Mouse (Mus musculus) CH12.LX (cell line): ENCODE measurements around the gene Gm44511. TPM values are rescaled to one million over a fixed set of nuclear protein-coding genes. Genes with fewer than 3 reads are reported as not detected.

ENCODE experiments used
- DNase-seq: peaks from one replicate; pipeline ENCODE4 v3.0.0-alpha.2; 2013; ENCODE audit errors: extremely low read depth
- H3K27ac ChIP-seq: 2 replicates; pipeline ENCODE4 v1.5.1; 2012; ENCODE audit warnings: low read depth, mild to moderate bottlenecking, control low read depth, moderate library complexity; ENCODE audit not compliant: insufficient read depth
- H3K27me3 ChIP-seq: replicated peaks from 2 replicates; pipeline ENCODE3; 2012; ENCODE audit warnings: inconsistent platforms
- H3K36me3 ChIP-seq, 2 experiments: replicated peaks in 1 of 2; 2 replicates each; pipeline versions ENCODE3 to v1.6.1; 2012; ENCODE audit warnings: inconsistent platforms in 1 of 2, low read length in 1 of 2, mild to moderate bottlenecking in 1 of 2, mixed read lengths in 1 of 2, moderate library complexity in 1 of 2; ENCODE audit not compliant: control insufficient read depth in 1 of 2, insufficient read depth in 1 of 2
- H3K4me1 ChIP-seq, 2 experiments: 2 replicates each; pipeline ENCODE4 v1.6.1; 2012; ENCODE audit warnings: inconsistent platforms in 1 of 2, moderate library complexity in 1 of 2; ENCODE audit not compliant: insufficient read depth in 2 of 2, control insufficient read depth in 1 of 2
- H3K4me2 ChIP-seq: 2 replicates; pipeline ENCODE4 v1.6.1; 2012; ENCODE audit warnings: low read depth, mild to moderate bottlenecking, control low read depth; ENCODE audit not compliant: poor library complexity, insufficient read depth, severe bottlenecking
- H3K4me3 ChIP-seq, 3 experiments: fragments of 150-350 bp in 1 of 3; sonication (generic) in 1 of 3; replicated peaks in 1 of 3; 2 replicates each; pipeline versions ENCODE3 to v1.5.1; 2011 to 2012; ENCODE audit warnings: low read depth in 2 of 3, low read length in 2 of 3, mild to moderate bottlenecking in 2 of 3, moderate library complexity in 2 of 3, control low read depth in 1 of 3, improper control_type of control experiment in 1 of 3, inconsistent platforms in 1 of 3, mixed read lengths in 1 of 3; ENCODE audit not compliant: poor library complexity in 1 of 3
- H3K79me2 ChIP-seq: replicated peaks from 2 replicates; pipeline ENCODE4 v1.6.1; 2012; ENCODE audit warnings: mild to moderate bottlenecking, moderate library complexity; ENCODE audit not compliant: control insufficient read depth, poor library complexity, insufficient read depth, severe bottlenecking; ENCODE audit errors: extremely low read depth
- H3K9ac ChIP-seq: 2 replicates; pipeline ENCODE4 v1.6.1; 2012; ENCODE audit warnings: low read depth, mild to moderate bottlenecking, control low read depth, moderate library complexity; ENCODE audit not compliant: insufficient read depth
- H3K9me3 ChIP-seq: replicated peaks from 2 replicates; pipeline ENCODE3; 2012; ENCODE audit warnings: low read length, inconsistent platforms, mixed read lengths
- BHLHE40 ChIP-seq: IDR thresholded peaks from 2 replicates; pipeline ENCODE4 v1.6.1; 2011; ENCODE audit warnings: mild to moderate bottlenecking, low read depth, low read length, improper control_type of control experiment
- CHD1 ChIP-seq: IDR thresholded peaks from 2 replicates; pipeline ENCODE4 v1.6.1; 2012; ENCODE audit warnings: low read depth, low read length, improper control_type of control experiment, inconsistent platforms
- CHD2 ChIP-seq: IDR thresholded peaks from 2 replicates; pipeline ENCODE4 v1.6.1; 2011; ENCODE audit warnings: low read length, improper control_type of control experiment
- CTCF ChIP-seq, 2 experiments: IDR thresholded peaks in 1 of 2; conservative IDR thresholded peaks in 1 of 2; 2 replicates each; pipeline ENCODE4 v1.5.1; 2011 to 2012; ENCODE audit warnings: low read depth in 2 of 2, low read length in 2 of 2, improper control_type of control experiment in 1 of 2, inconsistent platforms in 1 of 2, mild to moderate bottlenecking in 1 of 2, moderate library complexity in 1 of 2
- E2F4 ChIP-seq: IDR thresholded peaks from 2 replicates; pipeline ENCODE4 v1.6.1; 2011; ENCODE audit warnings: low read depth, low read length, improper control_type of control experiment; ENCODE audit not compliant: insufficient replicate concordance
- ELF1 ChIP-seq: IDR thresholded peaks from 2 replicates; pipeline ENCODE4 v1.6.1; 2014; ENCODE audit warnings: low read depth, mild to moderate bottlenecking, inconsistent platforms, low read length, improper control_type of control experiment
- EP300 ChIP-seq: IDR thresholded peaks from 2 replicates; pipeline ENCODE4 v1.6.1; 2011; ENCODE audit warnings: low read length, improper control_type of control experiment
- ETS1 ChIP-seq: conservative IDR thresholded peaks from 2 replicates; pipeline ENCODE4 v1.6.1; 2012; ENCODE audit warnings: low read depth, mild to moderate bottlenecking, inconsistent platforms, low read length, improper control_type of control experiment, moderate library complexity
- GABPA ChIP-seq: IDR thresholded peaks from 2 replicates; pipeline ENCODE4 v1.6.1; 2012; ENCODE audit warnings: low read depth, low read length, improper control_type of control experiment, inconsistent platforms; ENCODE audit not compliant: insufficient replicate concordance
- HCFC1 ChIP-seq: IDR thresholded peaks from 2 replicates; pipeline ENCODE4 v1.6.1; 2012; ENCODE audit warnings: low read depth, mild to moderate bottlenecking, inconsistent platforms, low read length, improper control_type of control experiment
- IRF4 ChIP-seq: IDR thresholded peaks from 2 replicates; pipeline ENCODE4 v1.6.1; 2014; ENCODE audit warnings: low read depth, mild to moderate bottlenecking, inconsistent platforms, low read length, improper control_type of control experiment
- JUN ChIP-seq: IDR thresholded peaks from 2 replicates; pipeline ENCODE4 v1.6.1; 2011; ENCODE audit warnings: low read depth, mild to moderate bottlenecking, low read length, improper control_type of control experiment, moderate library complexity; ENCODE audit not compliant: insufficient read depth
- JUND ChIP-seq: conservative IDR thresholded peaks from 2 replicates; pipeline ENCODE4 v1.6.1; 2011; ENCODE audit warnings: low read depth, low read length, improper control_type of control experiment
- KAT2A ChIP-seq: IDR thresholded peaks from 2 replicates; pipeline ENCODE4 v1.6.1; 2012; ENCODE audit warnings: low read length, improper control_type of control experiment, inconsistent platforms; ENCODE audit not compliant: insufficient replicate concordance
- MAFK ChIP-seq: IDR thresholded peaks from 2 replicates; pipeline ENCODE4 v1.6.1; 2011; ENCODE audit warnings: low read length, improper control_type of control experiment; ENCODE audit not compliant: insufficient replicate concordance
- MAX ChIP-seq: IDR thresholded peaks from 2 replicates; pipeline ENCODE4 v1.6.1; 2011; ENCODE audit warnings: low read length, improper control_type of control experiment
- MAZ ChIP-seq: IDR thresholded peaks from 2 replicates; pipeline ENCODE4 v1.6.1; 2012; ENCODE audit warnings: low read depth, mild to moderate bottlenecking, inconsistent platforms, low read length, improper control_type of control experiment, moderate library complexity
- MXI1 ChIP-seq: IDR thresholded peaks from 2 replicates; pipeline ENCODE4 v1.6.1; 2011; ENCODE audit warnings: mild to moderate bottlenecking, low read depth, low read length, improper control_type of control experiment
- MYC ChIP-seq: IDR thresholded peaks from 2 replicates; pipeline ENCODE4 v1.6.1; 2011; ENCODE audit warnings: low read depth, mild to moderate bottlenecking, improper control_type of control experiment, low read length
- NRF1 ChIP-seq: IDR thresholded peaks from 2 replicates; pipeline ENCODE4 v1.6.1; 2014; ENCODE audit warnings: low read depth, mild to moderate bottlenecking, inconsistent platforms, low read length, improper control_type of control experiment, moderate library complexity
- PAX5 ChIP-seq: IDR thresholded peaks from 2 replicates; pipeline ENCODE4 v1.6.1; 2012; ENCODE audit warnings: low read length, inconsistent platforms, mixed read lengths
- POLR2A ChIP-seq: IDR thresholded peaks from 2 replicates; pipeline ENCODE4 v1.6.1; 2011; ENCODE audit warnings: low read depth, mild to moderate bottlenecking, improper control_type of control experiment, low read length
- POLR2AphosphoS2 ChIP-seq: IDR thresholded peaks from 2 replicates; pipeline ENCODE4 v1.6.1; 2011; ENCODE audit warnings: low read depth, low read length, improper control_type of control experiment
- RCOR1 ChIP-seq: conservative IDR thresholded peaks from 2 replicates; pipeline ENCODE4 v1.6.1; 2012; ENCODE audit warnings: low read depth, mild to moderate bottlenecking, inconsistent platforms, low read length, improper control_type of control experiment
- SIN3A ChIP-seq: IDR thresholded peaks from 2 replicates; pipeline ENCODE4 v1.6.1; 2012; ENCODE audit warnings: low read length, improper control_type of control experiment, inconsistent platforms
- TBP ChIP-seq: conservative IDR thresholded peaks from 2 replicates; pipeline ENCODE4 v1.6.1; 2011; ENCODE audit warnings: low read depth, low read length, improper control_type of control experiment
- TCF12 ChIP-seq: IDR thresholded peaks from 2 replicates; pipeline ENCODE4 v1.6.1; 2014; ENCODE audit warnings: low read depth, mild to moderate bottlenecking, inconsistent platforms, low read length, improper control_type of control experiment
- UBTF ChIP-seq: IDR thresholded peaks from 2 replicates; pipeline ENCODE4 v1.6.1; 2012; ENCODE audit warnings: low read depth, mild to moderate bottlenecking, inconsistent platforms, low read length, improper control_type of control experiment, moderate library complexity
- USF1 ChIP-seq: IDR thresholded peaks from 2 replicates; pipeline ENCODE4 v1.6.1; 2014; ENCODE audit warnings: low read depth, mild to moderate bottlenecking, inconsistent platforms, low read length, improper control_type of control experiment
- USF2 ChIP-seq: conservative IDR thresholded peaks from 2 replicates; pipeline ENCODE4 v1.6.1; 2011; ENCODE audit warnings: low read depth, low read length, improper control_type of control experiment
- ZC3H11A ChIP-seq: IDR thresholded peaks from 2 replicates; pipeline ENCODE4 v1.6.1; 2012; ENCODE audit warnings: low read depth, mild to moderate bottlenecking, inconsistent platforms, low read length, improper control_type of control experiment
- ZKSCAN1 ChIP-seq: IDR thresholded peaks from 2 replicates; pipeline ENCODE4 v1.6.1; 2012; ENCODE audit warnings: low read depth, inconsistent platforms, low read length, improper control_type of control experiment, borderline replicate concordance
- ZMIZ1 ChIP-seq: IDR thresholded peaks from 2 replicates; pipeline ENCODE4 v1.6.1; 2012; ENCODE audit warnings: low read depth, mild to moderate bottlenecking, inconsistent platforms, low read length, improper control_type of control experiment
- ZNF384 ChIP-seq: IDR thresholded peaks from 2 replicates; pipeline ENCODE4 v1.6.1; 2012; ENCODE audit warnings: low read depth, low read length, improper control_type of control experiment, inconsistent platforms
- dilution Hi-C: fragments of 300-500 bp; cut with MboI; formaldehyde crosslinking; loops from 2 replicates; pipeline ENCODE4 v1.14.3; 2020; ENCODE audit warnings: low sequenced_read_pairs; ENCODE audit not compliant: extremely low pct_unique_long_range_greater_than_20kb, extremely low pct_ligation_motif_present
- in situ Hi-C: fragments of 300-500 bp; cut with MboI; formaldehyde crosslinking; loops from 3 replicates; pipeline ENCODE4 v1.14.3; 2019; ENCODE audit warnings: low sequenced_read_pairs, low pct_ligation_motif_present, low pct_unique_long_range_greater_than_20kb, mixed read lengths
- polyA plus RNA-seq: library from polyadenylated mRNA; unstranded; fragments of >175 nt; gene quantifications from 2 replicates; pipeline ENCODE4 v1.2.1, GENCODE M21; 2012; ENCODE audit warnings: low read depth; ENCODE audit not compliant: insufficient read length
- total RNA-seq, 2 experiments: library from RNA; depleted of rRNA; stranded (reverse); fragments of 300-350 nt in 1 of 2; fragments of >200 nt in 1 of 2; gene quantifications; 2 replicates each; pipeline ENCODE4 v1.2.3; 2012 to 2014

Gene Gm44511
- total and polyA plus RNA-seq, 3 experiments, result not detected

DNA sequence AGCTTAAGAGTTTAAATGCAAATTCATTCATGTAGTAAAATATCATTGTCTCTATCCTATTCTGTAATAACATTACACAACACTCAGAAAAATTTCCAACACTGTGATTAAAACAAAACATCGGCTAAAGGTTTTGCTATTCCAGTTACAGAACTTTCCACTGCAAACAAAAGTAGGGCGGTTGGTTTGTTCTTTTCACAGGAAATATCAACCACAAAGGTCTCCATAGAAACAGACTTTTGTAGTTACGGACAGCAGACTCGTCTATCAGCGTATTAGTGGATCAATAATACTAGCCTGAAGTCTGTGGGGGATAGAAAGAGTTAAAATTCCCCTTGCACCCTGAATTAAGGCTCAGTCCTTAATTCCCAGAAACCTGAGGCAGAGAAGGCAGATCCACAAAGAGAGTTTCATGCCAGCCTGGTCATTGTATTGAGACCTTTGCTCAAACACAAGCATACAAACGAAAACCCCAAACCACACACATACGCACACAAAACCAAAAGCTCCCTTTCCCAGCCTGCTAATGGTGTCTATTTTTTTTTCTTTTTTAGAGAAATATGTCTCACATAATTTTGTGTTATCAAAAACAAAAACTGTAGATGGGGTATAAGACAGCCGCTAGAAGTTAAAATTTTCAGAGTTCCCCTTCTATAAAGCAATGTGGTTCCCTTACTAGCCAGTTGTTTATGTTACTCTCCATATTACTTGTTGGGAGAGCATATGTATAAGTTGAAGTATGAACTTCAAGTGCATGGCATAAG, 10.3 kb upstream of the Gm44511 start:
- H3K9ac ChIP-seq, result peak overlapping the region; percentile 68; the same call in 1 of the 2 replicates
- no peak overlapping the region for H3K27ac ChIP-seq
- in situ Hi-C loops (loop anchor here (25.0 kb wide), 1 partner anchor 526 kb away; no protein-coding TSS in a partner anchor), dilution Hi-C loops (no loop called here)
- H3K4me3 ChIP-seq, result peak overlapping the region; percentile 59 to 91 (median 71)
- H3K36me3 ChIP-seq, result no peaks in the 10 kb centered on the region
- no peak for TF ChIP-seq USF2
- no peak for TF ChIP-seq HCFC1
- no peak for TF ChIP-seq MYC
- no peak for TF ChIP-seq RCOR1
- no peak for TF ChIP-seq TBP
- TF ChIP-seq E2F4, result no peak
- no peak for TF ChIP-seq ZMIZ1
- TF ChIP-seq USF1, result no peak
- no peak for TF ChIP-seq ZKSCAN1
- no peak for TF ChIP-seq UBTF
- TF ChIP-seq BHLHE40, result 0 out of 2 replicates have a peak, but pooled peaks have one; percentile 11
- TF ChIP-seq MAX, result 0 out of 2 replicates have a peak, but pooled peaks have one; percentile 5
- no peak for TF ChIP-seq ZC3H11A
- TF ChIP-seq JUN, result no peak
- no peak for TF ChIP-seq ZNF384
- peak; percentile 46; the same call in 1 of the 2 replicates for TF ChIP-seq MXI1
- peak; percentile 83; the same call in 1 of the 2 replicates for TF ChIP-seq CHD1
- no peak for TF ChIP-seq POLR2A
- no peak for TF ChIP-seq NRF1
- TF ChIP-seq IRF4, result no peak
- TF ChIP-seq EP300, result peak; percentile 49; the same call in 1 of the 2 replicates
- no peak; the same call in 1 of the 2 replicates for TF ChIP-seq ETS1
- no peak for TF ChIP-seq CTCF (conservative IDR thresholded peaks at IDR 0.05 in 1 of 2, IDR thresholded peaks at IDR 0.05 in 1 of 2; ENCODE audit: low read depth in 2 of 2, low read length in 2 of 2)
- no peak for TF ChIP-seq JUND
- no peak for TF ChIP-seq GABPA
- TF ChIP-seq POLR2AphosphoS2, result no peak
- TF ChIP-seq MAFK, result no peak
- no peak for TF ChIP-seq PAX5
- TF ChIP-seq SIN3A, result peak; percentile 66; the same call in 1 of the 2 replicates
- peak; percentile 18; the same call in 1 of the 2 replicates for TF ChIP-seq TCF12
- 0 out of 2 replicates have a peak, but pooled peaks have one; percentile 18 for TF ChIP-seq MAZ
- TF ChIP-seq KAT2A, result no peak
- no peak for TF ChIP-seq ELF1
- no peak for TF ChIP-seq CHD2
- peaks cover 4 to 35% of the 10 kb centered on the region in 2 experiments; a peak in 3 of 4 replicates for H3K4me1 ChIP-seq
- no peak for DNase-seq
- no peaks in the 10 kb centered on the region for H3K27me3 ChIP-seq
- H3K4me2 ChIP-seq, result peak overlapping the region; percentile 99
- no peaks in the 10 kb centered on the region for H3K9me3 ChIP-seq
- no peaks in the 10 kb centered on the region for H3K79me2 ChIP-seq
